Mouse (Mus musculus) CD4-positive, CD25-positive, alpha-beta regulatory T cell, adult 2 months (primary cell): Measurements from ENCODE around the gene Gm20916.
"Not testable (repeated sequence)": the region's sequence is repeated elsewhere in the genome, so short reads cannot be mapped to it uniquely, and the experiment has no call there.

Experiments
- DNase-seq: peaks from one replicate; pipeline ENCODE4 v3.0.0-alpha.2; 2012; ENCODE audit warnings: low read depth, low spot score

Gene Gm20916

DNA sequence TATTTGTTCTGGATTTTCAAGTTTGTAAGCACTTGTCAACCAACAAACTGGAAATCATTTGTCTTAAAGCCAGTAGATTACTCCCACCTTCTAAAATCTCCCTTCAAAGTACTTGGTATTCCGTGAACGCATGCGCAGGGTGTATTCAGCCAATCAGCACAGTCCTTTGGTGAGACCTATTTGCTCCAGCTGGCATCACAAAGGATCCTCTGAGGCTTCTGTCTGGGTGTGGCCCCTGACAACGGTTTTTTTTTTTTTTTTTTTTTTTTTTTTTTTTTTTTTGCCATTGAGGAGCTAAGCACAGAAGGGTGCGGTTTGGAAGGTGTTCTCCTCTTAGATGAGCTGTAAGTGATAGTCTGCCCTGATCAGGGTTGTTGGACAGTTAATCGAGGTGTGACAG is at the start of gene Gm20916:
Gene Gm20916 (plus strand): TSS at position 301 of the 400 bp plus-strand sequence.
- DNase-seq, result not testable (repeated sequence)
